Mouse (Mus musculus) embryonic fibroblast, embryonic 13.5 days (primary cell): ENCODE data around the gene Ctrc.

ENCODE experiments used
- CTCF ChIP-seq: IDR thresholded peaks from 2 replicates; pipeline ENCODE4 v1.5.1; 2011; ENCODE audit warnings: mild to moderate bottlenecking, control low read depth, low read length, moderate library complexity, borderline replicate concordance; ENCODE audit not compliant: insufficient read depth
- POLR2A ChIP-seq: IDR thresholded peaks from 2 replicates; pipeline ENCODE4 v1.6.1; 2011; ENCODE audit warnings: low read depth, mild to moderate bottlenecking, control low read depth, low read length, moderate library complexity

GRCm38 (mm10) chr4:141805886-141806285 is 40.3 kb downstream of the Ctrc start:
- TF ChIP-seq CTCF: no peak
- no peak for TF ChIP-seq POLR2A
